Mouse (Mus musculus) NIH3T3 (cell line): ENCODE results near the gene Maf.

ENCODE experiments used
- DNase-seq: peaks from one replicate; pipeline ENCODE4 v3.0.0-alpha.2; 2012; ENCODE audit warnings: low read depth

The Maf gene

DNA sequence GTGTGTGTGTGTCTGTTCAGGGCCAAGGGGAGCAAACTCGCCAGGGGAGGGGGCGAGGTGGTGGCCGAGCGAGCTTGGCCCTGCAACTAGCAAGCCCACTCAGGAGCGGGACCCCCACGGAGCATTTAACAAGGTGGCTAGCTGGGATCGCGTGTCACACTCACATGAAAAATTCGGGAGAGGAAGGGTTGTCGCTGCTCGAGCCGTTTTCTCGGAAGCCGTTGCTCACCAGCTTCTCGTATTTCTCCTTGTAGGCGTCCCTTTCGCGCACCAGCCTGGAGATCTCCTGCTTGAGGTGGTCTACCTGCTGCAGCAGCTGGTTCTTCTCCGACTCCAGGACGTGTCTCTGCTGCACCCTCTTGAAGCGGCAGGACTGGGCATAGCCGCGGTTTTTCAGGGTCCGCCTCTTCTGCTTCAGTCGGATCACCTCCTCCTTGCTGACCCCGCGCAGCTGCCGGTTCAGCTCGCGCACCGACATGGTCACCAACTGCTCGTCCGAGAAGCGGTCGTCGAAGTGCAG, 1.9 kb downstream of the Maf start:
- peak; percentile 23 for DNase-seq

DNA sequence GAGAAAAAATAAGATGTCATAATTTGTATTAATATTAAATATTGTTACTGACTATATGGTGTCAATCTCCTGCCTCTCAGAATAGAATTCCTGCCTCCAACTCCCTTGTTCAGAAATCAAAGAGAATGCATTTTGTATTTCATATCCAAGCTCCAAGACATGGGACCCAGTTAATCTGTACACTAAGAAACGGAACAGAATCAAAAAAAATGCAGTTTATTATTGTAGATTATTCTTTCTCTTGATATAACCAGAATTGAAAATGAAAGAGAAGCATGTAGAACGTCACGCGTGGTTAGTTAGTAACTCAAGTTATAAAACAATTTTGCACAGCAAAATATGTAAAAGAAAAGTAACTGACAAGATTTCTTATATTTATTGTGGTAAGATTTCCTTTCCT, 4.5 kb downstream of the Maf start:
- no peak for DNase-seq

DNA sequence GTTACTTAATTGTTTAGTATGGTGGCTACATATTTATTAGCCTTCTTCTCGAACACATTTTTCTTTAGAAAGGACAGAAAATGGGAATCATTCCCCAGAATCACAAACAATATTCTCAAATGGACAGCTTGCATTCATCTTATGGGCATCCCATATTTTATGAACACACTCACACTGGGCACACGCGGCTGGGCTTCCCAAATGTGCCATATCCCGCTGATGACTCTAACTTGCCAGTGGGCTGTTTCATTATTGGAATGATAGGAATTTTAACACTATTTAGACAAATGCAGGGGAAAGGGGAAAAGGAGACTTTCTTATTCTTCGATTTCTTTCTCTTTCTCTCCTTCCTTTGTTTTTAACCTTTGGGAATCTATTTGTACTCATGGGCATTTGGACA, 6.6 kb downstream of the Maf start:
- DNase-seq, result no peak

GRCm38 (mm10) chr8:115699151-115699550, 8.4 kb downstream of the Maf start:
- no peak for DNase-seq

GRCm38 (mm10) chr8:115697410-115697809, 10.2 kb downstream of the Maf start:
- no peak for DNase-seq

- no peak for DNase-seq
These were observed 10.9 kb downstream of the Maf start for GRCm38 (mm10) chr8:115696661-115697060.

GRCm38 (mm10) chr8:115687349-115687748, 20.2 kb downstream of the Maf start:
- DNase-seq, result no peak

GRCm38 (mm10) chr8:115683309-115683708, 24.3 kb downstream of the Maf start:
- DNase-seq, result no peak

DNA sequence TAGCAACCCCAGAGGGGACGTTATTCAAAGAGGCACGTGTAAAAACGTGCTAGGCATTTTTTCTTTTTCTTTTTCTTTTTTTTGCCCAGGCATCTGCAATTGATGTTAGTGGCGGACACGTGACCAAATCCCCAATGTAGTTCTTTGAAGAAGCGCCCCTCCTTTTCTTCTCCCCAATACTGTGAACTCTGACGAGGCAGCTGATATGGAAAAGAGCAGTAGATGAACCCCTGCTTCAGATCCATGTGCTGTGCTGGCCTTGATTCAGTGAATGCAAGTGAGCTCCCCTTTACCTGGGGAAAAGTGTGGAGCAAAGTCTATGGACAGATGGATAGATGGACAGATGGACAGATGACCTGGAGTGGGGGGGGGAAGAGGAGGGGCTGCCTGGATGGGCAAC, 28.1 kb downstream of the Maf start:
- no peak for DNase-seq

DNA sequence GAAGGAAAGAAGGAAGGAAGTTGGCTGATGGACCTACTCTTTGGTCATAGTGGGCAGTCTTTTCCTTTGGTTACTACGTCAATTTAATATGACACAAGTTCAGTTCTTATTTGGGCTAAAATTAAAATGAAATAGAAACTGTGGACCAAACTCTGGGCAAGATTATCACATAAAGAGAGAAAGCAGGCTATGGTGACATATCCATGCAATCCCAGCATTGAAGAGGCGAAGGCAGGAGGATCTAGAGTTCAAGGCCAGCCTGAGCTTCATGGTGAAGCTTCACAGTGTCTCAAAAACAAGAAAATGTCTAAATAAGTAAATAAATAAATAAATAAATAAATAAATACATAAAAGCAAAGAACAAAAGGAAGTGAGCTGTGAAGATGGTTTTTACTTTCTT, 42.7 kb downstream of the Maf start:
- DNase-seq, result no peak

DNA sequence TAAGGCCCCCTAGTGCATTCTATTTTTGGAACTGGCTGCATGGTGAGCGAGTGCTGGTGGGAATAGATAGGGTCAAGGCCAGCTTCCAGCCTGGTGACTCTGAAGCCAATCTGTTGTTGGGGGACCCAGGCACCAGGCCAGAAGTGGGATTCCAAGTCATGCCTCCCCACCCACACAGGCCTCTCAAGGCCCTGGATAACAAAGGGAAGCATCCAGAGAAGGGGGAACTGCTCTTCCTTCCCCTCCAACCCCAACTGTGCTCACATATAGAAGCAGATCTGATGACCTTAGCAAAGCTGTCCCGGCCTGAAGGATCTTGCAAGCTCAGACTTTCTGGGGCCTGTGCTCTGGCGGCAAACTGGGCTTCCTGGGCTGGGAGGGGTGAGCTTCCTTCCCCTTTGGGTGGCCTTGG, 57.5 kb downstream of the Maf start:
- no peak for DNase-seq

DNA sequence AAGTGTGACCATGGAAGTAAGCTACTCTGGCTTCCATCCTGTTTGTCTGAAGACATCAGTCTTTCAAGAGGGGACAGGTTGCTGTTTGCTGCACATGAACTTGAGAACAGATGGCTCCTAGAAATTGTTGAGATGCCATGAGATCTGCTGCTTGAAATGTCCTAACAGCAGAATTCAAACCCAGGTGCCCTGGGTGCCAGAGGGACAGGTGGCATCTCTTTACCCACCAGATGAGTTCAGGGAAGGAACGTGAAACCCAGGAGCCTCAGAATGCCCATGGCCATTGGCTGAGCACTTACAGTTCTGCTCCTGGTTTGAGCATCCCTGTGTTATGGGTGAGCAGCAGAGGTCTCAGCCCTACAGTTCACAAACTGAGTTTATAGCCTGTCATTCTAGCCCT, 62.5 kb downstream of the Maf start:
- DNase-seq, result no peak

- DNase-seq, result no peak
These were observed 65.7 kb downstream of the Maf start for GRCm38 (mm10) chr8:115641936-115642335.

- no peak for DNase-seq
These were observed 67.6 kb downstream of the Maf start for GRCm38 (mm10) chr8:115639951-115640350.

DNA sequence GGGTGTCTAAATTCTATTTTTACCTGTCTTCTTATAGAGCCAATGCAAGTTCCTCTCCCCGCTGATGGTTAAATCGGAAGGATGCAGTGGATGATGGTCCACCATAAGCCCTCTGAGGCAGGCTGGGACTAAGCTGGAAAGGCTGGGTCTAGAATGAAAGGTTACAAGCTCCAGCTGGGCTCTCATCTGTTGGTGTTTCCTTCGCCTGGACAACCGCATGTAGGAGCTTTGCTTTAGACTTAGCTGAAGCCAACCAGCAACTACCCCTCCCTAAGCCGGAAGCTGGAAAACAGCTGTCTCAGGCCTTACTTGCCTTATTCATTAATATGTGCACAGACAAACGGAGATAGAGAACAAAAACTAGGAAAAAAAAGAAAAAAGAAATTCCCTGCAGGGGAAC, 70.8 kb downstream of the Maf start:
- DNase-seq, result no peak
